Mouse (Mus musculus) stomach, postnatal 0 days (tissue): ENCODE measurements around the gene Synj2bp.

Source experiments
- CTCF ChIP-seq: IDR thresholded peaks from 2 replicates; pipeline ENCODE4 v1.5.1; 2016; ENCODE audit warnings: antibody characterized with exemption, low read depth, mild to moderate bottlenecking, moderate library complexity
- EP300 ChIP-seq: optimal IDR thresholded peaks from 2 replicates; pipeline ENCODE3; 2016; ENCODE audit warnings: antibody characterized with exemption

GRCm38 (mm10) chr12:81533029-81533419, 313 bp upstream of the Synj2bp start:
- TF ChIP-seq CTCF (no peak), EP300 (no peak)
